Mouse (Mus musculus) CD4-positive, CD25-positive, alpha-beta regulatory T cell, adult 2 months (primary cell): ENCODE data around the gene Fcgr2b.

Experiments used
- DNase-seq: peaks from one replicate; pipeline ENCODE4 v3.0.0-alpha.2; 2012; ENCODE audit warnings: low read depth, low spot score

The Fcgr2b gene

GRCm38 (mm10) chr1:170926941-170927340 lies 49.4 kb downstream of the Fcgr2b start:
- no peak for DNase-seq

- peak; percentile 34 for DNase-seq
Measured at GRCm38 (mm10) chr1:170924485-170924884, 51.9 kb downstream of the Fcgr2b start.

GRCm38 (mm10) chr1:170919308-170919707 lies 57.0 kb downstream of the Fcgr2b start:
- DNase-seq: no peak

- no peak for DNase-seq
Measured at GRCm38 (mm10) chr1:170915657-170916056, 60.7 kb downstream of the Fcgr2b start.

DNA sequence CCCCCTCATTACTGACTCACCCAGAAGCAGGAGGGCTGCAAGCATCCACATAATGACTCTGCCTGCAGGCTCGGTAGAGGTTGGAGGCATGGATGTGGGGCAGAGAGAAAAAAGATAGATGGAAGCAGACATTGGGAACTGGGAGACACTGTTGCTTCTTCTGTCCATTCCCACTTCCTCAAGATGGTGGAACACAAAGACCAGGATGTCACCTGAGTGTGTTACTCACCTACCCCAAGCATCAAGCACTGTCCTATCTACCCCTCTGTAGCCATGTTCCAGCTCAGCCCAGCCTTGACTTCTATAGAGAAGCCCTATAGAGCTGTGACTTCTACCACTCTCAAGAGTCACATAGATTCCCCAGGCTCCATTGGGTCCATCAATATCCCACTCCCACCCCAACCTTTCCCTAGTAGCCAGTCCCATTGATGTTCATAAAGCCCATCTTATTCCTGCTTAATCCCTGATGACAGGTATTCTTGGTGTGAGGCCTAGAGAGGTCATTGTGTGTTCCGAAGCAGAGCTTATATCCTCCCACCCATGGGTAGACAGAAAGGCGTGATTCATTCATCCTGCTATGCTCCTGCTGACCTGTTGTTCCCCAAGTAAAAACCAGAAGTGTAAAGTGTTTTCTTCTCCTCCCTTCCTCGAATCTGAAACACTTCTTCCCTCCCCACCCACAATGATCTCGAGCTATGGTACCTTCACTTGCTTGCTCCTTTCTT lies 63.3 kb downstream of the Fcgr2b start, which contains the start of gene Fcrlb:
Gene Fcrlb, minus strand, starts transcription at position 51 of the 725 bp plus-strand sequence.
- DNase-seq: no peak

DNA sequence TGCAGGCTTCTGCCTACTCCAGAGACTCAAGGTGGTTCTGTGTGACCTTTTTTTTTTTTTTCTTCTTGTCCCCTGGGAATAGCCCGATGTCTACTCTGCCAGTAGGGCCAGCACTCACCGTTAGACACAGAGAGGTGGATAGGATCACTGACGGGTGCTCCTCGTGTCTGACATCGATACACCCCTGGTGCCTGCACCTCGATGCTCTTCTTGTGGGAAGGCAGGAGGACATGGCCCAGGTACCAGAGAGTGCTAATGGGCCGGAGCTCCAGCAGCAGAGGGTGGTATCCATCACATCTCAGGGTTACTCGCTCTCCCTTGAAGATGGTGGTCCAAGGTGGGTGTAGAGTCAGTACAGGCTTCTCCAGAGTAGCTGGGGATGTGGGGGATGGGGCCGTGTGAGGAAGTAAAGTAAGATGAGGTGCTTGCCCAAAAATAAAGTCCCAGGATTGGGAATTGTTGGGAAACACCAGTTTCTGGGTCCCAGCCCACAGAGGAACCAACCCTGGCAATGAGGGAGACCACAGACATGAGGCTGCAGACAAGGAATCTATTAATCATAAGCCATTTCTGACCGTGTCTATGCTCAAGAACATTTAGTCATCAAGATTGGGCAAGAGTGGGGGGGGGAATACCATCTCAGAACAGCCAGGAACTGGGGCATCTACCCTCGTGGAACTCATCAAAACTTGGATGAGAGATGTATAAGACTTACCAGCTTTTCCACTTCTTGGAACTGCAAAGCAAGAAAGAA lies 64.3 kb downstream of the Fcgr2b start:
- DNase-seq: no peak
